Mouse (Mus musculus) heart, adult 8-10 months (tissue): ENCODE data around the gene Pparg. TPM values are rescaled to one million over a fixed set of nuclear protein-coding genes. Genes with fewer than 3 reads are reported as not detected.
A peak's percentile ranks its signal among the peaks of the same experiment; 100 is the strongest.

Experiments used
- DNase-seq: peaks from one replicate; pipeline ENCODE4 v3.0.0; 2022; ENCODE audit warnings: low spot score
- total RNA-seq, 4 experiments: library from RNA; stranded (reverse); gene quantifications; 2 replicates each; pipeline ENCODE4 v1.2.4; 2022

Pparg gene
- 10 to 100 TPM in 3 of 4 experiments, 1 to 10 TPM in 1; 9.5 to 13.5 (median 12.3) TPM for total RNA-seq

DNA sequence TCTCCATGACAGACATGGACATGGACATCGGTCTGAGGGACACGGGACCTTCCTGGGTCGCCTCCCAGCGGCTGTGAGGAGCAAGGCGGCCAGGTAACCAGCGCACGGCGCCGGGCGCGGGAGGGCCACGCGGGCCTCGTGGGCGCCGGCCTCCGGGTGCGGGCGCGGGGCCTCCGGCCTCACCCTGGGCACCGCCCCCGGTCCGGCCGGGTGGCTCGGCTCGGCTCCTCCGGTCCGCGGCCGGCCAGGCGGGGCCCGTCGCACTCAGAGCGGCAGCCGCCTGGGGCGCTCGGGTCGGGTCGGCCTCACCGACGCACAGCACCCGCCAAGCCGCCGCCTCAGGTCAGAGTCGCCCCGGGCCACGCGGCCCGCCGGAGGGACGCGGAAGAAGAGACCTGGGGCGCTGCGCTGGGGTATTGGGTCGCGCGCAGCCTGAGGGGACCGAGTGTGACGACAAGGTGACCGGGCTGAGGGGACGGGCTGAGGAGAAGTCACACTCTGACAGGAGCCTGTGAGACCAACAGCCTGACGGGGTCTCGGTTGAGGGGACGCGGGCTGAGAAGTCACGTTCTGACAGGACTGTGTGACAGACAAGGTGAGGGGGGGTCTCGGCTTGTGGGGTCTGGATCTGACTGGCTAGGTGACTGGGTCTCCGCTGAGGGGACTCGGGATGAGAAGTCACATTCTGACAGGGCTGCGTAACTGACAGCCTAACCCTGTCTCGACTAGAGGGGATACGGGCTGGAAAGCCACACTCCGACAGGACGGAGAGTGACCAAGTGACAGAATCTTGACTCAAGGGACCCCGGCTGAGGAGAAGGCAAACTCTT lies at the start of gene Pparg:
TSS of gene Pparg (plus strand) at position 176 of the 830 bp plus-strand sequence.
- DNase-seq, result peak; percentile 60

DNA sequence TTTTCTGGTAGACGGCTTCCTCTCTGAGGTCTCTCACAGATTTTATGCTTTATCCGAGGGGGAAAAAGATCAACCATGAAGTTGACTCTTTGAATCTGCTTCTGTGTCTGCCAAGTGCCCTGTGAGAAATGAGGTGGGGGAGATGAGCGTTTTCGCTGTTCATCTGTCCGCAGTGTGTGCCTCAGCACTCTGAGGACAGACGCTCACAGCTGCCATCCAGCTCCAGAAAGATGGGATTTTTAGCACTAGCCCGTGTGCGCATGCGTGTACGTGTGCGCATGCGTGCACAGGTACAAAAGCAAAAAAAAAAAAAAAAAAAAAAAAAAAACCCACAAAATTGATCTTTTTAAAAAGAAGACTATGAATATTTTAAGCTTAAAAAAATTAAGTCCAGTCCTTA lies 48.0 kb upstream of the Pparg start:
- no peak for DNase-seq

DNA sequence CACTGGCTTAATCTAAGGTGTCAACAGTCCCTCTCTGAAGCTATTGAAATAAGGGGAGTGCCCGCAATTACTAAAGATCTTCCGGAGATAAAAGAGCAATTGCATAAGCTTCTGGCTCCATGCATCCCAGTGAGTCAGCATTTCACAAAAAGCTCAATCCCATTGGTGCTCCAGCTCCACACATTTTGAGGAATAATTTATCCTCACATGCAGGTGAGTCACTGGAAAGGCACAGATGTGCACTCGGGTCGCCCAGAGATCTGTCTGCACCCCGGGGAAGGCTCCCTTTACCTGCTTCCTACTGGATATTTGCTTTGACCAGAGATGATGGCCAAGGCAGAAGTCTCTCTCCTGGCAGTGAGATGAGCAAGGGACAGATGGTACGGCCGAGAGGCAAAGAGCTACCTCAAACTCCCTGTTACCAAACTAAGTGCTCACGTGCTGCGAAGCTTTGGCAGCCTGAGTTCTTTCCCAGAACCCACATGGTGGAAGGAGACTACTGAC lies 47.5 kb upstream of the Pparg start:
- no peak for DNase-seq

DNA sequence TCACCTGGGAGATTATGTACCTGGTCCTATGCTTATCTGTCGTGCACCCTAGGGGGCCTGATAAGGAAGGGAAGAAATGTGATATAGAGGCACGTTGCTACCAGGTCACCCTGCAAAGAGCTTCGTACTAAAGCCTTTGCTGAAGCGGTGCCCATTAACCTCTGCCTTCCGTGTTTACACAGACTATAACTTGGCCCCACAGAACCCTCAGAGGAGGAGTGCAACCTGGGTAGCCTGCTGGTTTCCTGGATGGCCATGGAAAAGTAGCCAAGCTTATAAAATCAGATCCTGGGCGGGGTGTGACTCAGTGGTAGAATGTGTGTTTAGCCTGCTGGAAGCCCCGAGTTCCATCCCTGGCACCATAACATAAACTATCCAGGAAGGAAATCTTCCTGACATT lies 46.8 kb upstream of the Pparg start:
- no peak for DNase-seq

GRCm38 (mm10) chr6:115315770-115316169 lies 45.0 kb upstream of the Pparg start:
- DNase-seq, result no peak

DNA sequence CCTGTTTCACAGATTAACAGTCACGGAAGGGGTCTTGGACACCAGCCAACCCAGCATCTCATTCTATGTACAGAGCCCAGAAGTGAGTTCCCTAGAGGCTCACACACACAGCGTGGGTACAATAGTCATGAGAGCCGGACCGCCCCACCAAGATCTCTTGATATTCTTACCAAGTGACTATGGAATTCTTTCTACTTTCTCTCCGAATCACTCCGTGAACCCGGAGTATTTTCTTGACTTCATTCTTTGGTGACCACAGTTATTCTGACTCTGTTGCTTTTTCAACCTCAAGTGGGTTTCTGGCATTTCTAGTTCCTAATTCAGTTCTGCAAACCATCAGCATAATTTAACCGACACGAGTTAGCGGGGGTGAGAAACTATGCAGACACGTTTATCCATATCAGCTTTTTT lies 43.9 kb upstream of the Pparg start:
- DNase-seq, result peak; percentile 51

GRCm38 (mm10) chr6:115318811-115319210 lies 41.9 kb upstream of the Pparg start:
- no peak for DNase-seq

DNA sequence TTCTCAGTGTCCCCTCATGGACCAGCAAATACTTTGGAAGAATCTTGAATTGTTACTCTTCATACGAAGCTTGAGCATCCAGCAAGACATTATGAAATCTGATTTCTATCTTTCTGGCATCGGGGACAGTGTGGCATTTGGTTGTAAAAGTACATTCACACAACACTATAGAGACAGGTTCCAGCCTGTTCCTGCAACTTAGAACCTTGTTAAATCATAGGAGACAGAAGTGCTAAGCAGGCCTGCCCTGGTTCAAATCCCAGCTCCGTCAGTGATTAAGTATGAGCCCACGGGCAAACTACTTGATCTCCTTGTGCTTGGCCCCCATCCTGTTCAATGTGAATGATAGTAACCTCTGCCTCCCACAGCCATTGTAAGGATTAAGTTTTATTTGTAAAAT lies 41.1 kb upstream of the Pparg start:
- DNase-seq, result no peak

DNA sequence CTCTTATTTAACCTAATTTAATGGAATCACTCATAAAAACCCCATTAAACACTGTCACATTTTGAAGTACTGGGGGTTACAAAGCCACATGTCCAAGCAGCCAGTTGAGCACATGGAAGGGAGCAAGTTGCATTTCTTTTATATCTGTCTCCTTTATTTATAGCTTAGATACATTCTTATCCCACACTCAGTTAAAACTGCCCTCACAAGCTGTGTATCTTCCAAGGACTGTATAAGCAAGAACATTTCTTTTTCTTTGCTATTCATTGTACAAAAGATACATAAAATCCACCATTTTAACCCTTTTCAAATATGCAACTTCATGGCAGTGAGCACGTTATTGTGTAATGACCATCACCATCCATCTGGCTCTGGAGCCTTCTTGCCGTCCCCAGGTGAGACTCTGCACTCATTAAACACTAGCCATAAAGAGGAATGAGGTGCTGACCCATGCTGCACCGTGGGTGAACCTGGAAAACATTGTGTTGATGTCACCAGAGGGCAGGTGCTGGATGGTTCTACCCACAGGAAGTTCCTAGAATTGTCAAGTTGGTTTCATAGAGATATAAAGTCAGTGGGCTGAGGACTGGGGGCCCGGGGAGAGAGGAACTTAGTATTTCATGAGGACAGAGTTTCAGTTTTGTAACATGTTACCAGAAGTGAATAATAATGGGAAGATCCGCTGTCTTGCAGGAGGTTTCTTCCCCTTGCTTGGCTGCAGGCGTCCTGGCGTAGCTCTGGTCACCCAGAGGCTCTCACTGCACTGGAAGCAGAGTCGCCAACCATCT lies 39.6 kb upstream of the Pparg start:
- DNase-seq, result no peak

DNA sequence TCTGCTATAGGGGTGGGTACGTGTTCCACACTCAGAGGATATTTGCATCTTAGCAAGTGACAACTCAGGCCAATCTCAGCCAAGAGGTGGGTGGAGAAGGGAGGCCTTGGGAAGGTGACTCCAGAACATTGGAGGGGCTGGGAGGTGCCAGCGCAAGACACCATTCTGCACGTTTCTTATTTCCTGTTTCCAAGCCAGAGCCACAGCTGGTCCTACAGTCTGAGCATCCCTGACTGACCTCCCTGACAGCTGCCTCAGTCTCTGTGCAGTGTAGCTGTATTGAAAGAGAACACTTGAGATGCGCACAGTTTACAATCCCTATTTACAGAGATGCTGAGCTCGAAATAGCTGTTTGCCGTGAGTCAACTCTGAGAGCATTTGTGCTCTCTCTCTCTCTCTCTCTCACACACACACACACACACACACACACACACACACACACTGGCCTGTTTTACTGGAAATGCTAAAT lies 38.8 kb upstream of the Pparg start:
- no peak for DNase-seq

DNA sequence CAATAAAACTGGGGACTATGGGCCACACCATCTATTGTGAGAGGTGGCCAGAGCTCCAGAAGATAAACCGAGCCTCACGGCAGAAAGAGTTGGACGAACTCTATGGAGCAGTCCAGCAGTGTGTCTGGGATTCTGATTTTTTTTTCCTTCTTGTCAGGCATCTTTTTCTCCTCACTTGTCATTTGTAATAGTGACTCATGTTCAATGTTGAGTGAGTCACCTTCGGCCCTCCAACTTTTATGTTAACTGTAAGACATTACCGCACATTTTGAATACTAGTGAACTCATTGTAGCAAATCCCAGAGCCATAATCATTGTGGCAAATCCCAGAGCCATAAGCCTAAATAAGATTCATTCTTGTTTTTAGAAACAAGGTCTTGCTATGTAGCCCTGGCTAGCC lies 37.8 kb upstream of the Pparg start:
- DNase-seq, result no peak

- DNase-seq, result peak; percentile 25
Measured at GRCm38 (mm10) chr6:115330964-115331363, 29.8 kb upstream of the Pparg start.

DNA sequence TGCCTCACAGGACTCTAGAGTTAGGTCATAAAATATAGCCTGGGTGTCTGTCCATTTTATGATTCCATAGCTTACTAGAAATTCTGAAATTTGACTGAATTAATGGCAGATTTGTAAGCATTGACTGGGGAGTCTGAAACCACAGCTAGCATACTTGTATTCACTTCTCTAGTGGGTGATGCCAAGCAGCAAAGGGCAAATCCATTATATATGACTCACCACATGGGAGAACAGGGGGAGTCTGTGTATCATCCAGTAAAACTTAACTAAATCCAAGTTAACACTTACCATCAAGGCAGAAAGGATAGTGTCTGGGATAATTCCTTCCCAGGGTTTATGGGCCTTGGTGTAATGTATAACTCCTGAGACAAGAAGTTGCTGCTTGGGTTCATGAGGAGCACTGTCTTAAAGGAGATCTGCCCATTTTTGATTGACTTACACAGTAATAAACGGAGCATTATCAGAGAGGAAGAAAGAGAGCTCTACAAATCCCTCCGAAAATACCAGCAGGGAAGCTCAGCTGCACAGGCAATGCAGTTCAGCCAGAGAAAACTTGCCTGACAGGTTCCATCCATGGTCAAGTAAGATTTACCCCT lies 27.6 kb upstream of the Pparg start:
- no peak for DNase-seq

DNA sequence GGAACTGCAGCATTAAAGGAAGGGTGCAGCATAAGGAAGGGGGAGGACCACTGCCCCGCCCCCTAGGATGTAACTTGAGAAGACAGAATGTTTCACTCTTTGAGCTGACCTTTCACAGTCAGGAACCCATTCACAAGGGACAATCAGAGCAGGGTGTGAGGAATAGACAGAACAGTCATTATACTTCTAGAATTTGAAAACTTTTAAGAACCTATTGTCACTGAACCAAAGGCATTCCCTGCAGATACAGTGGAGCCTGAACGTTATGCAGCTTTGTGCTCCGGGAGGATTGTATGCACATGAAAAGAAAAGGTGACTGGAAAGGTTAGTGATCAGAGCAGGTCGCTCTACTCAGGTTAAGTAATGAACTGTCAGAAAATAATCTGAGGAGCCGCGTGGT lies 25.2 kb upstream of the Pparg start:
- DNase-seq, result no peak

- no peak for DNase-seq
Measured at GRCm38 (mm10) chr6:115340084-115340483, 20.7 kb upstream of the Pparg start.

DNA sequence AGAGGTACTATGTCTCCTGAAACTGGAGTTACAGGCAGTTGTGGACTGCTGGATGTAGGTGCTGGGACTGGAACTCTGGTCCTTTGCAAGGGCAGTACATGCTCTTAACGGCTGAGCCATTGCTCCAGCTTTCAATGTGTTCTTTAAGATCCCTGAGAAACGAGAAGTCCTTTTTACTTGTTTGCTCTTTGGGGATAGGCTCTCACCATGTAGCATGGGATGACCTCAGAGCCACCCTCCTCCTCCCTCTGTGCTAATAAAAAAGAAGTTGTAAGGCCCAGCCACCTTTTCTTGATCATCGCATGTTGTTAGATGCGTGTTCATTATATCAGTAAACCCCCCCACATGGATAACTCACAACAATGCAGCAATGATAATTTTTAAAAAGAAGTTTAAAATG lies 17.7 kb upstream of the Pparg start:
- no peak for DNase-seq

GRCm38 (mm10) chr6:115343570-115343969 lies 17.2 kb upstream of the Pparg start:
- peak; percentile 38 for DNase-seq

- peak; percentile 38 for DNase-seq
Measured at GRCm38 (mm10) chr6:115344101-115344500, 16.6 kb upstream of the Pparg start.

DNA sequence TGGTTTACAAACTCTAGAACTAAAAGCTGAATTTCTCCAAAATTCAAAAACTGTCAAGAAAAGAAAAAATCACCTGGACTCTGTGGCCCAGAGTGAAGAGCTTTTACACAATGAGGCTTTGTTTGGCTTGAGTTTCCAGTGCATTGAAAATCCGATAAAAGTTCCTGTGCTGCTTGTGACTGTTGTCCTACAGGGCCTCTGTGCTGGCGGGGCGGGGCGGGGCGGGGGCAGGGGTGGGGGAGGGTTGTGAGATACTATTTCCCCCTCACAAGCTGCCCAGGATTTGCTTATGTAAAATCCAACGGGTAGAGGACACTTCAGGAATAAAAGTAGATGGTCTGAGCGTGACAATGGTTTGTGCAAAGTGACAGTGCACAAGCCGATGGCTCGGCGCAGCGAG lies 16.2 kb upstream of the Pparg start:
- DNase-seq, result no peak

DNA sequence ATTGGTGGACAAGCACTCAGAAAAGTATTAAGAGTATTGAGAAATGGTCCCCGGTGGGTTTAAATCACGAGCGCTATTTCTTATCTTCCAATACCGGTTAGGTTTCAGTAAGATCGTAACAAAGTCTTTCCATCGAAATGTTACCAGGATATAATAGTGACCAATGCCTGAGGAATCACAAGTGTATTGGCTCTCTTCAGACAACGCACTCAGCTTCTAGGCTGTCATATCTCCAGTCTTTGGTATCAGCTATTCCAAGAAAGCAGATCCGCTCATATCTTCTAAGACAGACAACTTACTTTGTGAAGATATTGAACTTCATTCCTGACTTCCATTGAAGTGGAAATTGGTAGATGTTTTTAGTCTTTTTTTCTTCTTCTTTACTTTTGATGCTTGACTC lies 15.7 kb upstream of the Pparg start:
- no peak for DNase-seq

- DNase-seq, result no peak
Measured at GRCm38 (mm10) chr6:115349641-115350464, 10.9 kb upstream of the Pparg start.
